In the genomic region with DNA sequence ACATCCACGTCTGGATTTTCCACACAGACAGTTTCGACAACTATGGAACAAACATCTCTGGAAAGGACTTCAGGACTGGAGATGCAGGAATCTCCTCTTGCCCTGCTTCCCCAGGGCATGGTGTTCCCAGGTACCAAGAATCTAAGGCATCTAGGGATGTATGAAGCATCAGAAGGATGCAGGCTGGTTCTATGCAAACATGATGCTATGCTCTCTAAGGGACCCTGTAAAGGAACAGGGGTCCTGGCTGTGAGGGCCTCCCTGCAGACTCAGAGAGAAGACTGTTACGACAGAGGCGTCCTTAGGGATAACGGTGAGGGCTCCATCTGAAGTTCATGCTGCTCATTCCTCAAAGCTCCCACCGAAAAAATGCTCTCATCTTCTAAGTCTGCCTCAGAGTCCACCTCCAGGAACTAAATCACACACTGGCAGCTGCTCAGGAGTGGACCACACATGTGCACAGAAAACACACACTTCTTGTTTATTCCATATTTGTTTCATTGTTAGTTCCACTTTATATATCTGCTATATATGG, we compare ENCODE assay signal across 21 mouse cellular contexts. TPM values are rescaled to one million over a fixed set of nuclear protein-coding genes. Genes with fewer than 3 reads are reported as not detected.
DNase-seq lines count a peak whose midpoint lies in the region; ATAC-seq and TF ChIP-seq lines count a peak whose summit lies in the region.
"Had no signal": no experiment of that assay in that cellular context is flagged by ENCODE, and none has a peak within 500 bp of the region (broad histone marks: within the 10 kb centered on the region; RNA-seq: fewer than 3 reads in every experiment).

No protein-coding gene starts in this region.

- H3ac ChIP-seq in C2C12 (ENCODE audit: control insufficient read depth, insufficient read length, low read depth), result peak overlapping the region; percentile 38

- H3K4me3 ChIP-seq in heart, embryonic 10.5 days, result no peak overlapping the region
- no peak overlapping the region for H3K4me3 ChIP-seq in kidney, embryonic 16.5 days (ENCODE audit: low read length)
- H3K4me3 ChIP-seq in C2C12 (ENCODE audit: insufficient read depth, poor library complexity, severe bottlenecking), result no peak overlapping the region
- H3K4me3 ChIP-seq in embryonic facial prominence, embryonic 15.5 days (replicated peaks), result no peak overlapping the region
- no peak overlapping the region for H3K4me3 ChIP-seq in left cerebral cortex, adult 2 months
- H3K4me3 ChIP-seq: forebrain, embryonic 10.5 days; hindbrain, embryonic 15.5 days; liver, embryonic 13.5 days; midbrain, embryonic 13.5 days had no signal

- H3K36me3 ChIP-seq in heart, embryonic 10.5 days, result no peaks in the 10 kb centered on the region
- H3K36me3 ChIP-seq in kidney, embryonic 16.5 days (ENCODE audit: insufficient read depth, low read length), result no peaks in the 10 kb centered on the region
- H3K36me3 ChIP-seq in C2C12 (ENCODE audit: control insufficient read depth, insufficient read depth), result no peaks in the 10 kb centered on the region
- H3K36me3 ChIP-seq in embryonic facial prominence, embryonic 15.5 days, result no peaks in the 10 kb centered on the region
- H3K36me3 ChIP-seq: forebrain, embryonic 10.5 days; hindbrain, embryonic 15.5 days; liver, embryonic 13.5 days; midbrain, embryonic 13.5 days had no signal

- no peak overlapping the region for H3K9ac ChIP-seq in kidney, embryonic 16.5 days (replicated peaks; ENCODE audit: low read length)
- H3K9ac ChIP-seq in embryonic facial prominence, embryonic 15.5 days, result no peak overlapping the region
- H3K9ac ChIP-seq: hindbrain, embryonic 15.5 days; liver, embryonic 13.5 days; midbrain, embryonic 13.5 days had no signal

- no peak overlapping the region for H3K27ac ChIP-seq in heart, embryonic 10.5 days
- peak overlapping the region; percentile 46; the same call in 1 of the 2 replicates for H3K27ac ChIP-seq in kidney, embryonic 16.5 days (ENCODE audit: low read length)
- H3K27ac ChIP-seq in embryonic facial prominence, embryonic 15.5 days (replicated peaks), result peak overlapping the region; percentile 7; the same call in 1 of the 2 replicates
- no peak overlapping the region for H3K27ac ChIP-seq in left cerebral cortex, adult 2 months
- H3K27ac ChIP-seq: liver, embryonic 13.5 days; midbrain, embryonic 13.5 days had no signal

- ATAC-seq in kidney, embryonic 16.5 days (ENCODE audit: low FRiP score, low TSS enrichment), result no peak
- no peak for ATAC-seq in embryonic facial prominence, embryonic 15.5 days (ENCODE audit: insufficient number of reproducible peaks, low FRiP score, low TSS enrichment, low read depth)
- ATAC-seq: midbrain, embryonic 13.5 days had no signal

- peak; percentile 91 for DNase-seq in heart, adult 11 months
- DNase-seq in heart, embryonic 10.5 days (ENCODE audit: low spot score), result no peak
- DNase-seq in kidney, postnatal 25 days, result no peak
- no peak for DNase-seq in right cerebral cortex, postnatal 10 days (ENCODE audit: low spot score in 2 of 2)
- no peak for DNase-seq in left cerebral cortex, adult 2 months (ENCODE audit: extremely low spot score in 1 of 2, low spot score in 2 of 2)
- DNase-seq: cerebellum, adult 9-10 months; liver, embryonic 13.5 days had no signal

- no peaks in the 10 kb centered on the region for H3K79me2 ChIP-seq in C2C12 (ENCODE audit: control insufficient read depth, insufficient read depth)

- H3K27me3 ChIP-seq in heart, embryonic 10.5 days (ENCODE audit: insufficient read depth, poor library complexity, severe bottlenecking), result no peaks in the 10 kb centered on the region
- no peaks in the 10 kb centered on the region for H3K27me3 ChIP-seq in kidney, embryonic 16.5 days (ENCODE audit: insufficient read depth, low read length)
- no peaks in the 10 kb centered on the region for H3K27me3 ChIP-seq in C2C12 (ENCODE audit: control insufficient read depth, insufficient read depth, insufficient read length)
- H3K27me3 ChIP-seq in embryonic facial prominence, embryonic 15.5 days, result no peaks in the 10 kb centered on the region
- H3K27me3 ChIP-seq: hindbrain, embryonic 15.5 days; midbrain, embryonic 13.5 days had no signal

- intact Hi-C loops in left cerebral cortex, adult 2 months (cut with DNase I), result loop anchor here (2.0 to 5.0 kb wide), 3 partner anchors 73 to 222 kb away; no protein-coding TSS in a partner anchor

- peaks cover 45% of the 10 kb centered on the region for H3K4me1 ChIP-seq in heart, embryonic 10.5 days
- H3K4me1 ChIP-seq in kidney, embryonic 16.5 days (ENCODE audit: insufficient read depth, low read length), result peaks cover 35% of the 10 kb centered on the region
- peaks cover 50% of the 10 kb centered on the region for H3K4me1 ChIP-seq in embryonic facial prominence, embryonic 15.5 days

- TF ChIP-seq CTCF in C2C12 (IDR thresholded peaks at IDR 0.05; ENCODE audit: control insufficient read depth, insufficient read depth, insufficient read length), result no peak
- TF ChIP-seq CTCF in left cerebral cortex, adult 2 months (IDR thresholded peaks at IDR 0.05), result no peak

- WGBS in heart, embryonic 10.5 days, result 72% methylated on average over 6 of the region's 6 CpGs
- WGBS in kidney, embryonic 16.5 days, result 67% methylated on average over 6 of the region's 6 CpGs
- WGBS in embryonic facial prominence, embryonic 15.5 days, result 51% methylated on average over 6 of the region's 6 CpGs

- H3K9me3 ChIP-seq in heart, embryonic 10.5 days, result no peaks in the 10 kb centered on the region
- no peaks in the 10 kb centered on the region for H3K9me3 ChIP-seq in kidney, embryonic 16.5 days (ENCODE audit: low read length)
- H3K9me3 ChIP-seq in embryonic facial prominence, embryonic 15.5 days (replicated peaks), result no peaks in the 10 kb centered on the region
- H3K9me3 ChIP-seq: forebrain, embryonic 10.5 days; hindbrain, embryonic 15.5 days; liver, embryonic 13.5 days; midbrain, embryonic 13.5 days had no signal

- no peaks in the 10 kb centered on the region for H3K79me3 ChIP-seq in C2C12 (ENCODE audit: low read depth)

- no peak overlapping the region for H3K4me2 ChIP-seq in kidney, embryonic 16.5 days (replicated peaks; ENCODE audit: low read depth, low read length)
- no peak overlapping the region for H3K4me2 ChIP-seq in embryonic facial prominence, embryonic 15.5 days (replicated peaks)
- H3K4me2 ChIP-seq: liver, embryonic 13.5 days; midbrain, embryonic 13.5 days had no signal

TF ChIP-seq in C2C12, 6 proteins besides CTCF, POLR2A, EP300 and RAD21:
- TF ChIP-seq USF1 (IDR thresholded peaks at IDR 0.05; ENCODE audit: low read depth), result no peak
- TF ChIP-seq CEBPB (IDR thresholded peaks at IDR 0.05; ENCODE audit: low read depth), result no peak
- TF ChIP-seq FOSL1 (IDR thresholded peaks at IDR 0.05; ENCODE audit: insufficient read depth, low read length, poor library complexity, severe bottlenecking), result no peak
- no peak for TF ChIP-seq MAX (IDR thresholded peaks at IDR 0.05)
- TF ChIP-seq MYOG (IDR thresholded peaks at IDR 0.05; ENCODE audit: control insufficient read depth, extremely low read depth, insufficient read length), result no peak
- TF ChIP-seq MYOD1 (IDR thresholded peaks at IDR 0.05; ENCODE audit: control insufficient read depth, insufficient read length, low read depth), result no peak

RNA-seq across cellular contexts. Expression of a gene that starts 39.5 kb away (rescaled TPM):
- polyA plus RNA-seq in heart, embryonic 10.5 days (2016; fragmentation: Nextera tagmentation; extraction: Ambion mirVana), result 0.73 and 1.4 TPM in 2 replicates
- polyA plus RNA-seq in kidney, embryonic 16.5 days (2015; fragmentation: Nextera tagmentation; extraction: Ambion mirVana), result 0.17 and 0.21 TPM in 2 replicates
- polyA plus RNA-seq in C2C12 (2012; fragmentation: generic; extraction: Trizol), result 0.02 TPM
- 3.2 and 3.7 TPM in 2 replicates for polyA plus RNA-seq in embryonic facial prominence, embryonic 15.5 days (2015; fragmentation: Nextera tagmentation; extraction: Ambion mirVana)
- total RNA-seq in left cerebral cortex, adult 2 months (2021), result under 1 TPM in 1 of 2 experiments, not detected in 1; 0.34 TPM
- total RNA-seq: adrenal gland, adult 2 months; gastrocnemius, adult 8-10 months; megakaryocyte, adult 5-6 weeks had no signal

RNA-seq across cellular contexts. Expression of a gene that starts 44.9 kb away (rescaled TPM):
- polyA plus RNA-seq in heart, embryonic 10.5 days (2016; fragmentation: Nextera tagmentation; extraction: Ambion mirVana), result 0.63 and 1.2 TPM in 2 replicates
- not detected in 2 replicates for polyA plus RNA-seq in kidney, embryonic 16.5 days (2015; fragmentation: Nextera tagmentation; extraction: Ambion mirVana)
- polyA plus RNA-seq in C2C12 (2012; fragmentation: generic; extraction: Trizol), result 0.22 TPM
- not detected in 2 replicates for polyA plus RNA-seq in embryonic facial prominence, embryonic 15.5 days (2015; fragmentation: Nextera tagmentation; extraction: Ambion mirVana)
- not detected for total RNA-seq in left cerebral cortex, adult 2 months (2021)
- total RNA-seq: adrenal gland, adult 2 months; gastrocnemius, adult 8-10 months; left cerebral cortex, adult 18-20 months; megakaryocyte, adult 5-6 weeks had no signal
- polyA plus RNA-seq: adrenal gland, adult 2 months; cortical plate, adult 2 months; forebrain, embryonic 10.5 days; hindbrain, embryonic 15.5 days; intestine, embryonic 16.5 days; limb, embryonic 11.5 days; liver, embryonic 13.5 days; lung, embryonic 16.5 days; midbrain, embryonic 13.5 days had no signal

Comparison
In these comparisons a context has a peak if more than half of its experiments do, and no peak if none do; other contexts are left out.
1. H3K27ac ChIP-seq: peak in kidney, embryonic 16.5 days (single experiment) and embryonic facial prominence, embryonic 15.5 days (single experiment); none in heart, embryonic 10.5 days (single experiment) and left cerebral cortex, adult 2 months (single experiment).